Mouse (Mus musculus) neural tube, embryonic 14.5 days (tissue): ENCODE data around the gene Cyp3a13. TPM values are rescaled to one million over a fixed set of nuclear protein-coding genes. Genes with fewer than 3 reads are reported as not detected.

ENCODE experiments used
- ATAC-seq: fragments of 200-750 bp; cut with Nextera tagmentation; 2 replicates; pipeline ENCODE4 v1.8.0; 2017; ENCODE audit warnings: low read depth, mild to moderate bottlenecking, moderate TSS enrichment, moderate library complexity
- H3K27ac ChIP-seq: fragments of 300-500 bp; sonication (generic); 2 replicates; pipeline ENCODE4 v1.5.1; 2014; ENCODE audit warnings: low read depth, mild to moderate bottlenecking, control low read depth, low read length, moderate library complexity, mixed read lengths
- H3K27me3 ChIP-seq: fragments of 300-500 bp; sonication (generic); 2 replicates; pipeline ENCODE4 v1.6.1; 2014; ENCODE audit warnings: low read length; ENCODE audit not compliant: control insufficient read depth, insufficient read depth
- H3K36me3 ChIP-seq: fragments of 300-500 bp; sonication (generic); 2 replicates; pipeline ENCODE4 v1.6.1; 2014; ENCODE audit warnings: low read length, mixed read lengths; ENCODE audit not compliant: control insufficient read depth, insufficient read depth
- H3K4me1 ChIP-seq: fragments of 300-500 bp; sonication (generic); 2 replicates; pipeline ENCODE4 v1.6.1; 2014; ENCODE audit warnings: low read length; ENCODE audit not compliant: control insufficient read depth, insufficient read depth
- H3K4me2 ChIP-seq: fragments of 300-500 bp; sonication (generic); 2 replicates; pipeline ENCODE4 v1.6.1; 2014; ENCODE audit warnings: mild to moderate bottlenecking, low read depth, low read length, control low read depth
- H3K4me3 ChIP-seq: fragments of 300-500 bp; sonication (generic); 2 replicates; pipeline ENCODE4 v1.5.1; 2014; ENCODE audit warnings: low read depth, low read length, control low read depth, mixed read lengths
- H3K9ac ChIP-seq: fragments of 300-500 bp; sonication (generic); replicated peaks from 2 replicates; pipeline ENCODE4 v1.6.1; 2014; ENCODE audit warnings: low read depth, mild to moderate bottlenecking, control low read depth, low read length, mixed read lengths
- H3K9me3 ChIP-seq: fragments of 300-500 bp; sonication (generic); 2 replicates; pipeline ENCODE4 v1.6.1; 2016; ENCODE audit warnings: low read length; ENCODE audit not compliant: control insufficient read depth
- WGBS: fragments of 180-500 bp; shearing (Covaris S2); extraction: QIAGEN DNeasy Blood & Tissue Kit; methylation state at CpG from one replicate; pipeline ENCODE4 v1.1.7; 2014; 5-methylcytosine and 5-hydroxymethylcytosine counted together
- polyA plus RNA-seq: library from polyadenylated mRNA; unstranded; fragments of >200 nt; fragmentation: Nextera tagmentation; extraction: Ambion mirVana; gene quantifications from 2 replicates; pipeline ENCODE4 v1.2.1, GENCODE M21; 2014

The Cyp3a13 gene
- polyA plus RNA-seq, result not detected in 2 replicates

DNA sequence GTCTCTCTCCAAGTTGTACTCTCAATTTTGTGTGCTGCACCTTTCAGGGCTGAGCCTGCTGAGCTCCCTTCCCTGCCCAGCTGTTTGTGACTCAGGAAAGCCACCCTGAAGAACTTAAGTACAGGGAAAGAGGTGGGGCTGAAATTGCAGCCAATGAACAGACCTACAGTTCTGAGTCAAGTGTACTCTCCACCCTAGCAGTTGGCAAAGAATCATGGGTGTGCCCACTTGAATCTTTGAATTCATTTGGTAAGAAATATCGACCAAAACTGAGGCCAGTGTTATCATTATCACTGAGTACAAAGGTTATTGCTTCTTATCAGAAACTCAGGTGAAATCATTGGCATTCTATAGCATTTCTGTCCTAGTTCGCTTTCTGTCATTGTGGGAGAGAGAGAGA, at the start of gene Cyp3a13:
TSS of gene Cyp3a13 (minus strand) at position 88 of the 400 bp plus-strand sequence.
- H3K36me3 ChIP-seq, result no peaks in the 10 kb centered on the region
- no peak within 1 kb of the TSS for H3K4me3 ChIP-seq

DNA sequence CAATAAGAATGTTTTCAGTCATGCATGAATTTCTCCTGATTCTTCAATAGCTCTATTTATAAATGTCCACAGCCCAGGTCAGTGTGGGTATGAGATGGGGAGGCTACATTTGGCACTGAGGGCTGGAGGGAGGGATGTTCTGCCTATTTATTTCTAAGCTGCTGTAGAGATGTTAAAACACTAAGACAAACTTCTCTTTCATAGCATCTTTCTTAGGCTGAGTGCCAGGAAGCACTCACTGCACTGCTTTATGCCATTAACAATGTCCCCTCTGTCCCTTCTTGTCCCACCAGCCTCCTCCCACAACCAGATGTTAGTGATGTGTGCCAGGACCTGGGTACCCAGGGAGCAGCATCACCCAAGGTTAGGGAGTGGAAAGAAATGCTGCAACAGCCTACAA, 45.1 kb upstream of the Cyp3a13 start:
- H3K27me3 ChIP-seq, result no peaks in the 10 kb centered on the region

More for the DNA sequence above, at the start of gene Cyp3a13:
- H3K9me3 ChIP-seq, result no peaks in the 10 kb centered on the region
- no peak within 1 kb of the TSS for H3K4me2 ChIP-seq
- WGBS, result 66% methylated on average over 2 of the region's 2 CpGs
- no peaks in the 10 kb centered on the region for H3K4me1 ChIP-seq
- no peak within 1 kb of the TSS for H3K27ac ChIP-seq
- no peak within 1 kb of the TSS for H3K9ac ChIP-seq
- ATAC-seq, result no peak
- no peaks in the 10 kb centered on the region for H3K27me3 ChIP-seq

DNA sequence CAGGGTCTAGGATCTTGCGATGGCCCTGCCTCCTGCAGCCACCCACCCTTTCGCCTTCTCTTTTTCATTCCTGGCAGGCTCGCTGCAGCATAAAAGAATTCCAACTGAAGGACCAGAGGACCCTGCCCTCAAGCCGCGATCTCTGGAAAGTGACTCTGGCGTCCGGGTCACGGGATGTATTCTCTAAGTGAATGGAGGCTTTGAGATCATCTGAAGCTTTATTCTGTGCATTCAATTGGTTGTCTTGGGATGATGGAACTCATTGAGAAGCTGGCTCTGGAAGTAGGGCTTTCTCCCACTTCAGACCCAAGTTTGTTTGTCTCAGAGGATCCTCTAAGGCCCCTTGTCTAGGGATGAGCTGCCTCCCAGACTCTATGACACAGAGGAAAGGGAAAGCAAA, 41.5 kb upstream of the Cyp3a13 start, which contains the start of gene Gjc3:
TSS of gene Gjc3 (minus strand) at position 154 of the 400 bp plus-strand sequence.
- Histone ChIP-seq H3K9me3 (no peaks in the 10 kb centered on the region), H3K4me3 (no peak within 1 kb of the TSS), H3K4me1 (no peaks in the 10 kb centered on the region), H3K4me2 (no peak within 1 kb of the TSS), H3K36me3 (no peaks in the 10 kb centered on the region), H3K27me3 (no peaks in the 10 kb centered on the region), H3K27ac (no peak within 1 kb of the TSS), H3K9ac (no peak within 1 kb of the TSS)
- WGBS, result 67% methylated on average over 8 of the region's 8 CpGs
- no peak for ATAC-seq

More for the DNA sequence above, 45.1 kb upstream of the Cyp3a13 start:
- H3K9me3 ChIP-seq, result no peaks in the 10 kb centered on the region
- H3K4me3 ChIP-seq, result no peak overlapping the region
- no peak for ATAC-seq
- no peak overlapping the region for H3K9ac ChIP-seq
- no peak overlapping the region for H3K27ac ChIP-seq
- H3K36me3 ChIP-seq, result no peaks in the 10 kb centered on the region
- no peak overlapping the region for H3K4me2 ChIP-seq
- no peaks in the 10 kb centered on the region for H3K4me1 ChIP-seq

DNA sequence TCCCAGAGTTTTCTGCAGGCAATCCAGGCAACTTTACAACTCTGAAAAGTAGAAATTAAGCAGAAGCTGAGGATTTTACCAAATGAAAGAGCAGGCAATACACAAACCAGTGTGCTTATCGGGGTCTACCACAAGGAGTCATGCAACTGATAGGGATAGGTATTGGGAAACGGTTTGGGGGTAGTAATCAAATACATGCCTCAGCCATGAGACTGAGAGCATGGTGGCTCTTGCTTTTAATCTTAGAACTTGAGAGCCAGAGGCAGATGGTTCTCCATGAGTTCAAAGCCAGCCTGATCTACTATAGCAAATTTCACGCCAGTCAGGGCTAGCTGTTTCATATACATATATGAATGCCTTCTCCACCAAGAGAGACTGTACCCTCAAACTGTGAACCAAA, 35.0 kb upstream of the Cyp3a13 start:
- WGBS, result 89% methylated on average over 3 of the region's 3 CpGs
- H3K4me1 ChIP-seq, result no peaks in the 10 kb centered on the region
- ATAC-seq, result no peak

DNA sequence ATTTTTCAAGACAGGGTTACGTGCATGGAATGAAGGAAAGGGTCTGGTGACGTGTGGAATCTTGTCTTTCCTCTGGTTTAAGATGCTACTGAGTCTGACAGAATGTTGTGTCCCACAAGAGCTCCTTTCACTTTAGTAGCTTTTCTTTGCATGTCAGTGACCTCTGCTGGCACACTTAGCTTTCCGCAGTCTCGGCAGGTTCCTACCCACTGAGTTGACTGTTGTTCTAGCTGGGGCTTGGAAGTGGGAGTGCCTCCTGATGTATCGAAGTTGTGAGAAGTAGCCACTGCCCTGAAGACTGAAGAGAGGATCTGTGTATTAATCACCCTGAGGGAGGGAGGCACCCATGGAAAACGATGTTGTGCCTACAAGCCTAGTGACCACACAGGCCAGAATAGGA, 29.8 kb upstream of the Cyp3a13 start:
- no peak overlapping the region for H3K4me2 ChIP-seq
- WGBS, result 46% methylated on average over 6 of the region's 6 CpGs
- ATAC-seq, result no peak
- no peaks in the 10 kb centered on the region for H3K9me3 ChIP-seq
- H3K27ac ChIP-seq, result no peak overlapping the region
- no peaks in the 10 kb centered on the region for H3K36me3 ChIP-seq
- H3K4me3 ChIP-seq, result no peak overlapping the region
- no peaks in the 10 kb centered on the region for H3K4me1 ChIP-seq
- no peaks in the 10 kb centered on the region for H3K27me3 ChIP-seq
- H3K9ac ChIP-seq, result no peak overlapping the region

More for the DNA sequence above, 35.0 kb upstream of the Cyp3a13 start:
- Histone ChIP-seq H3K27ac (no peak overlapping the region), H3K4me2 (no peak overlapping the region), H3K27me3 (no peaks in the 10 kb centered on the region), H3K36me3 (no peaks in the 10 kb centered on the region), H3K9ac (no peak overlapping the region), H3K4me3 (no peak overlapping the region), H3K9me3 (no peaks in the 10 kb centered on the region)

DNA sequence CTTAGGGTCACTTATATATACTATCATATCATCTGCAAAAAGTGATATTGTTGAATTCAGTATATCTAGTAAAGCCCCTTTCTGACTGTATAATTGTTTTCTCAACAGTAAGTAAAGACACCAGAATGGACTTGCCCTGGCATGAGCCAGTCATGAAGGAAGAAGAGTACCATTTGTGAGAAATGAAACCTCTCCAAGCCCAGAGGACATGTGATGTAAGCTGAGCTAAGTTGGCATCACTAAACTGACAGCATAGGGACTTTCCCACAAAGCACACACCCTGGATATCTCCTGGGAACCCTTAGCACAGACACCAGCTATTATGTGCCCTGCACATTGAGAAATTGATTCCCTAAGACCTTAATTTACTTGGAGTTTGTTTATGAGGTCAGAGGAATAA, 25.9 kb upstream of the Cyp3a13 start:
- no peaks in the 10 kb centered on the region for H3K36me3 ChIP-seq
- H3K27ac ChIP-seq, result no peak overlapping the region
- no peaks in the 10 kb centered on the region for H3K9me3 ChIP-seq
- no peak overlapping the region for H3K4me3 ChIP-seq
- no peaks in the 10 kb centered on the region for H3K27me3 ChIP-seq
- no peaks in the 10 kb centered on the region for H3K4me1 ChIP-seq
- H3K9ac ChIP-seq, result no peak overlapping the region
- no peak overlapping the region for H3K4me2 ChIP-seq
- ATAC-seq, result no peak

DNA sequence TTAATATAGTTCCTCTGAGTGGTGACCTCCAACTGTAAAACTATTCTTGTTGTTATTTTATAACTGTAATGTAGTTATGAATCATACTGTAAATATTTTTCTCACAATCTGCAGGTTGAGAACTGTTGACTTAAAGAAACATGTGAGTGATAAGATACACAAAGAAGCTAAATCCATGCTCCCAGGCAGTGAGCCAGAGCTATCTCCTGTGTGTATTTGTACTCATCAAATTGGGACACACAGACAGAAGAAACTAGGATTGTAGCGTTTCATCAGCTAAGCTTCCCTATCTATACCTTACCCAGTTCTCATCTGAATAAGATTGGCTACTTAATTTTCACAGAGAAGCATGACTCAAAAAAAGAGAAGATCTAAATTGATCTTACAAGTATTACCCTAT, 21.7 kb upstream of the Cyp3a13 start:
- 81% methylated on average over 1 of the region's 1 CpGs for WGBS
- Histone ChIP-seq H3K4me2 (no peak overlapping the region), H3K27ac (no peak overlapping the region), H3K9ac (no peak overlapping the region), H3K9me3 (no peaks in the 10 kb centered on the region), H3K4me1 (no peaks in the 10 kb centered on the region), H3K36me3 (no peaks in the 10 kb centered on the region), H3K4me3 (no peak overlapping the region), H3K27me3 (no peaks in the 10 kb centered on the region)
- no peak for ATAC-seq

DNA sequence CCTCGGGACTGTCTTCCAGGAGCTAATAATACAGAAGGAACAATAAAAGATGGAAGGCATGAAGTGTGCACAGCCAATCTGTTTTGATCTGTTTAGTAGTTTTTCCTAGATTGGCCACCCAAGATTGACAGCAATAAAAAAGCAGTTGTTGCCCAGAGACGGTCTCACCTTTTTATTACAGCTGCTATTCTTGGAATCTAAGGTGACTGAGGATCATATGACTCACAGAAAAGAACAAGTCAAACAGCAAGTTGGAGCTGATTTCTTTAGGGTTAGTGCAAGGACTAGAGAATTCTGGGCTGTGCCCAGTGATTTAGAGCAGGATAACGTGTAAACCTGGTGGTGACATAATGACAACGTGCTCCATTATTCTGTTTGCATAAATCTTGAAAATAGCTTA, 19.5 kb upstream of the Cyp3a13 start:
- 72% methylated on average over 4 of the region's 4 CpGs for WGBS
- Histone ChIP-seq H3K4me2 (no peak overlapping the region), H3K27ac (no peak overlapping the region), H3K9ac (no peak overlapping the region), H3K9me3 (no peaks in the 10 kb centered on the region), H3K27me3 (no peaks in the 10 kb centered on the region), H3K4me3 (no peak overlapping the region), H3K36me3 (no peaks in the 10 kb centered on the region), H3K4me1 (no peaks in the 10 kb centered on the region)
- ATAC-seq, result no peak

DNA sequence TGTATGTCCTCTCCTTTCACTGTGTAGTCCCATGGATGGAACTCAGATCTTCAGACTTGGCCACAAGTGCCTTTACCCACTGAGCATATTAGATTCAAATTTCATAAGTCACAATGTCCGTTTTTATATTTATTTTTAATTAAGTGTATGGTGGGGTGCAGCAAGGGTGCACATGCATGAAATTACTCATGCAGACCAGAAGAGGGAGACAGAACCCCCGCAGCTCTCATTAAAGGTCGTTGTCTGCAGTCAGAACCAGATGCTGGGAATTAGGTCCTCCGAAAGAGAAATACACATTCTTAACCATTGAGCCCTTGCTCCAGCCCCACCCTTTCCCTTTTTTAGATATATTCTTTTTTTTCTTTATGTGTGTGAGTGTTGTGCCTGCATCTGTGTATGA, 15.8 kb upstream of the Cyp3a13 start:
- Histone ChIP-seq H3K36me3 (no peaks in the 10 kb centered on the region), H3K4me3 (no peak overlapping the region), H3K4me1 (no peaks in the 10 kb centered on the region), H3K27me3 (no peaks in the 10 kb centered on the region), H3K27ac (no peak overlapping the region), H3K4me2 (no peak overlapping the region), H3K9me3 (no peaks in the 10 kb centered on the region), H3K9ac (no peak overlapping the region)
- no peak for ATAC-seq
- WGBS, result 70% methylated on average over 4 of the region's 4 CpGs

DNA sequence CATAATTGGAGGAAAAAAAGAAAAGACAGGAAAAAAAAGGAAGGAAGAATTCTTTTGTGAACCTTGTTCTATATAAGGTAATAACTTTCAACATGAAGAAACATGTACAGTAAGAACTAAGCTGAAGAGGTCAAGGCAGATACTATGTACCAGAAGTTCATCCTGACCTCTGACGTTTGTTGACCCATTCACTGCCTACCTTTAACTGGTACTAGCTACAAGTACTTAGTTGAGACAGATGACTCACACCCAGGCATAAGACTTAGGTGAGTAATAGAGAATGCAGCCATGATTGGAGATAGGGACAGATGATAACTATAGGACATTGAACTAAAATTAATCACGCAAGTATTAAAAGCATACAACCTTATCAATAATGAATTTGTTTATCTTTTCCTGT, 15.1 kb upstream of the Cyp3a13 start:
- ATAC-seq, result no peak
- Histone ChIP-seq H3K4me1 (no peaks in the 10 kb centered on the region), H3K36me3 (no peaks in the 10 kb centered on the region), H3K4me2 (no peak overlapping the region), H3K9me3 (no peaks in the 10 kb centered on the region), H3K9ac (no peak overlapping the region), H3K27me3 (no peaks in the 10 kb centered on the region), H3K27ac (no peak overlapping the region), H3K4me3 (no peak overlapping the region)
- 94% methylated on average over 2 of the region's 2 CpGs for WGBS
